Mouse (Mus musculus): Measurements from ENCODE around the gene Ankrd28. TPM values are rescaled to one million over a fixed set of nuclear protein-coding genes. Genes with fewer than 3 reads are reported as not detected.

The Ankrd28 gene
- polyA plus RNA-seq, 1 experiment, result 11.6 TPM

- Histone ChIP-seq H3K79me2 (ENCODE audit: control insufficient read depth, insufficient read depth) (peaks cover 64% of the 10 kb centered on the region), H3K79me3 (ENCODE audit: low read depth) (peaks cover 17% of the 10 kb centered on the region), H3K4me3 (ENCODE audit: insufficient read depth, poor library complexity, severe bottlenecking) (no peak overlapping the region), H3ac (ENCODE audit: control insufficient read depth, insufficient read length, low read depth) (no peak overlapping the region), H3K27me3 (ENCODE audit: control insufficient read depth, insufficient read depth, insufficient read length) (no peaks in the 10 kb centered on the region), H3K36me3 (ENCODE audit: control insufficient read depth, insufficient read depth) (no peaks in the 10 kb centered on the region)
- TF ChIP-seq FOSL1 (IDR thresholded peaks at IDR 0.05; ENCODE audit: insufficient read depth, low read length, poor library complexity, severe bottlenecking) (no peak), CEBPB (IDR thresholded peaks at IDR 0.05; ENCODE audit: low read depth) (no peak), MYOG (IDR thresholded peaks at IDR 0.05; ENCODE audit: control insufficient read depth, extremely low read depth, insufficient read length) (no peak), MAX (IDR thresholded peaks at IDR 0.05) (no peak), CTCF (IDR thresholded peaks at IDR 0.05; ENCODE audit: control insufficient read depth, insufficient read depth, insufficient read length) (no peak), USF1 (IDR thresholded peaks at IDR 0.05; ENCODE audit: low read depth) (no peak), MYOD1 (IDR thresholded peaks at IDR 0.05; ENCODE audit: control insufficient read depth, insufficient read length, low read depth) (no peak)
Observed at GRCm38 (mm10) chr14:31790797-31791196, 39.7 kb downstream of the Ankrd28 start.

- no peak for TF ChIP-seq FOSL1 (IDR thresholded peaks at IDR 0.05; ENCODE audit: insufficient read depth, low read length, poor library complexity, severe bottlenecking)
- TF ChIP-seq USF1 (IDR thresholded peaks at IDR 0.05; ENCODE audit: low read depth), result no peak
- no peak for TF ChIP-seq MYOG (IDR thresholded peaks at IDR 0.05; ENCODE audit: control insufficient read depth, extremely low read depth, insufficient read length)
- no peak for TF ChIP-seq MYOD1 (IDR thresholded peaks at IDR 0.05; ENCODE audit: control insufficient read depth, insufficient read length, low read depth)
- TF ChIP-seq MAX (IDR thresholded peaks at IDR 0.05), result no peak
- no peak for TF ChIP-seq CTCF (IDR thresholded peaks at IDR 0.05; ENCODE audit: control insufficient read depth, insufficient read depth, insufficient read length)
- no peak for TF ChIP-seq CEBPB (IDR thresholded peaks at IDR 0.05; ENCODE audit: low read depth)
- H3K36me3 ChIP-seq (ENCODE audit: control insufficient read depth, insufficient read depth), result no peaks in the 10 kb centered on the region
- H3K79me3 ChIP-seq (ENCODE audit: low read depth), result peaks cover 38% of the 10 kb centered on the region
- no peak overlapping the region for H3ac ChIP-seq (ENCODE audit: control insufficient read depth, insufficient read length, low read depth)
- no peak overlapping the region for H3K4me3 ChIP-seq (ENCODE audit: insufficient read depth, poor library complexity, severe bottlenecking)
- no peaks in the 10 kb centered on the region for H3K27me3 ChIP-seq (ENCODE audit: control insufficient read depth, insufficient read depth, insufficient read length)
- peaks cover 91% of the 10 kb centered on the region for H3K79me2 ChIP-seq (ENCODE audit: control insufficient read depth, insufficient read depth)
Observed at GRCm38 (mm10) chr14:31786906-31787305, 43.5 kb downstream of the Ankrd28 start.

- Histone ChIP-seq H3K36me3 (ENCODE audit: control insufficient read depth, insufficient read depth) (no peaks in the 10 kb centered on the region), H3K27me3 (ENCODE audit: control insufficient read depth, insufficient read depth, insufficient read length) (no peaks in the 10 kb centered on the region), H3K4me3 (ENCODE audit: insufficient read depth, poor library complexity, severe bottlenecking) (no peak overlapping the region), H3K79me3 (ENCODE audit: low read depth) (peaks cover 42% of the 10 kb centered on the region), H3K79me2 (ENCODE audit: control insufficient read depth, insufficient read depth) (peaks cover 93% of the 10 kb centered on the region), H3ac (ENCODE audit: control insufficient read depth, insufficient read length, low read depth) (no peak overlapping the region)
- TF ChIP-seq MYOD1 (IDR thresholded peaks at IDR 0.05; ENCODE audit: control insufficient read depth, insufficient read length, low read depth) (no peak), CEBPB (IDR thresholded peaks at IDR 0.05; ENCODE audit: low read depth) (peak; percentile 67)
Observed at GRCm38 (mm10) chr14:31785681-31786080, 44.8 kb downstream of the Ankrd28 start.

- TF ChIP-seq MYOD1 (IDR thresholded peaks at IDR 0.05; ENCODE audit: control insufficient read depth, insufficient read length, low read depth) (no peak), MYOG (IDR thresholded peaks at IDR 0.05; ENCODE audit: control insufficient read depth, extremely low read depth, insufficient read length) (no peak), CEBPB (IDR thresholded peaks at IDR 0.05; ENCODE audit: low read depth) (no peak), CTCF (IDR thresholded peaks at IDR 0.05; ENCODE audit: control insufficient read depth, insufficient read depth, insufficient read length) (no peak), FOSL1 (IDR thresholded peaks at IDR 0.05; ENCODE audit: insufficient read depth, low read length, poor library complexity, severe bottlenecking) (no peak), MAX (IDR thresholded peaks at IDR 0.05) (no peak), USF1 (IDR thresholded peaks at IDR 0.05; ENCODE audit: low read depth) (no peak)
- Histone ChIP-seq H3K36me3 (ENCODE audit: control insufficient read depth, insufficient read depth) (no peaks in the 10 kb centered on the region), H3K79me3 (ENCODE audit: low read depth) (peaks cover 49% of the 10 kb centered on the region), H3K79me2 (ENCODE audit: control insufficient read depth, insufficient read depth) (peaks cover 94% of the 10 kb centered on the region), H3K4me3 (ENCODE audit: insufficient read depth, poor library complexity, severe bottlenecking) (no peak overlapping the region), H3K27me3 (ENCODE audit: control insufficient read depth, insufficient read depth, insufficient read length) (no peaks in the 10 kb centered on the region), H3ac (ENCODE audit: control insufficient read depth, insufficient read length, low read depth) (no peak overlapping the region)
Observed at GRCm38 (mm10) chr14:31784975-31785374, 45.5 kb downstream of the Ankrd28 start.

- H3K27me3 ChIP-seq (ENCODE audit: control insufficient read depth, insufficient read depth, insufficient read length), result no peaks in the 10 kb centered on the region
- TF ChIP-seq USF1 (IDR thresholded peaks at IDR 0.05; ENCODE audit: low read depth) (peak; percentile 14), MYOG (IDR thresholded peaks at IDR 0.05; ENCODE audit: control insufficient read depth, extremely low read depth, insufficient read length) (no peak)
- H3K79me2 ChIP-seq (ENCODE audit: control insufficient read depth, insufficient read depth), result peaks cover 94% of the 10 kb centered on the region
- H3K4me3 ChIP-seq (ENCODE audit: insufficient read depth, poor library complexity, severe bottlenecking), result peak overlapping the region; percentile 56
- H3K36me3 ChIP-seq (ENCODE audit: control insufficient read depth, insufficient read depth), result peaks cover 7% of the 10 kb centered on the region
- H3ac ChIP-seq (ENCODE audit: control insufficient read depth, insufficient read length, low read depth), result peak overlapping the region; percentile 42
- peaks cover 72% of the 10 kb centered on the region for H3K79me3 ChIP-seq (ENCODE audit: low read depth)
Observed at GRCm38 (mm10) chr14:31781309-31782049, 49.0 kb downstream of the Ankrd28 start.
